Mouse (Mus musculus) urinary bladder, adult 18-20 months (tissue): Measurements from ENCODE around the gene Zfp626.
"Not testable (repeated sequence)": the region's sequence is repeated elsewhere in the genome, so short reads cannot be mapped to it uniquely, and the experiment has no call there.

ENCODE experiments used
- DNase-seq, 2 experiments: peaks; one replicate each; pipeline ENCODE4 v3.0.0; 2022; ENCODE audit warnings: low spot score in 2 of 2, mixed read lengths in 2 of 2

The Zfp626 gene

GRCm38 (mm10) chr7:27806896-27807295 lies at the start of gene Zfp626:
TSS of gene Zfp626 (plus strand) at chr7:27807196.
- not testable (repeated sequence) for DNase-seq

- DNase-seq = no peak
Measured at GRCm38 (mm10) chr7:27765176-27765886, 41.7 kb upstream of the Zfp626 start.

GRCm38 (mm10) chr7:27789306-27789705 lies 17.7 kb upstream of the Zfp626 start:
- no peak for DNase-seq

- not testable (repeated sequence) for DNase-seq
Measured at GRCm38 (mm10) chr7:27793865-27794264, 13.1 kb upstream of the Zfp626 start.

GRCm38 (mm10) chr7:27794566-27794965 lies 12.4 kb upstream of the Zfp626 start:
- no peak for DNase-seq

GRCm38 (mm10) chr7:27797906-27798811 lies 8.8 kb upstream of the Zfp626 start:
- DNase-seq = no peak

- no peak for DNase-seq
Measured at GRCm38 (mm10) chr7:27801137-27801536, 5.9 kb upstream of the Zfp626 start.

GRCm38 (mm10) chr7:27802986-27803385 lies 4.0 kb upstream of the Zfp626 start:
- no peak for DNase-seq

GRCm38 (mm10) chr7:27804297-27805030 lies 2.5 kb upstream of the Zfp626 start:
- peak; percentile 76 to 83 for DNase-seq

GRCm38 (mm10) chr7:27807305-27807704 lies 309 bp downstream of the Zfp626 start:
- DNase-seq = not testable (repeated sequence)

- no peak for DNase-seq
Measured at GRCm38 (mm10) chr7:27818526-27819110, 11.6 kb downstream of the Zfp626 start.

GRCm38 (mm10) chr7:27822611-27823010 lies 15.6 kb downstream of the Zfp626 start:
- no peak for DNase-seq

- DNase-seq = no peak
Measured at GRCm38 (mm10) chr7:27834131-27834530, 27.1 kb downstream of the Zfp626 start.

- peak in 1 of 2 experiments; percentile 5 for DNase-seq
Measured at GRCm38 (mm10) chr7:27837896-27838295, 30.9 kb downstream of the Zfp626 start.

- DNase-seq = peak; percentile 70 to 82
Measured at GRCm38 (mm10) chr7:27838323-27839249, 31.6 kb downstream of the Zfp626 start, which contains the start of gene Zfp59. TSS of gene Zfp59 (plus strand) at chr7:27838607.

- DNase-seq = no peak
Measured at GRCm38 (mm10) chr7:27839596-27839995, 32.6 kb downstream of the Zfp626 start.

GRCm38 (mm10) chr7:27840104-27840503 lies 33.1 kb downstream of the Zfp626 start:
- no peak for DNase-seq

GRCm38 (mm10) chr7:27857227-27857626 lies 50.2 kb downstream of the Zfp626 start, which contains the start of gene Zfp607a:
TSS of gene Zfp607a (plus strand) at chr7:27857527.
- no peak for DNase-seq

- DNase-seq = no peak
Measured at GRCm38 (mm10) chr7:27859301-27860251, 52.6 kb downstream of the Zfp626 start.
